Mouse (Mus musculus) cerebral cortex, adult 2 months (tissue): ENCODE measurements around the gene Olfr834.

Experiments
- WGBS: fragments of 180-500 bp; shearing (Covaris S2); methylation state at CpG from one replicate; pipeline ENCODE4 v1.1.7; 2018; 5-methylcytosine and 5-hydroxymethylcytosine counted together

Olfr834 gene

GRCm38 (mm10) chr9:18987690-18988089, at the start of gene Olfr834:
TSS of gene Olfr834 (plus strand) at chr9:18987990.
- 81% methylated on average over 3 of the region's 3 CpGs for WGBS

- WGBS, result 59% methylated on average over 1 of the region's 1 CpGs
Measured at GRCm38 (mm10) chr9:19032435-19032834, 44.6 kb downstream of the Olfr834 start, which contains the start of gene Olfr835. TSS of gene Olfr835 (plus strand) at chr9:19032735.
